Mouse (Mus musculus) lung, embryonic 16.5 days (tissue): ENCODE data around the gene Cdc40. TPM values are rescaled to one million over a fixed set of nuclear protein-coding genes. Genes with fewer than 3 reads are reported as not detected.

ENCODE experiments used
- ATAC-seq: fragments of 200-750 bp; cut with Nextera tagmentation; 2 replicates; pipeline ENCODE4 v1.8.0; 2017; ENCODE audit warnings: low read depth, mild to moderate bottlenecking, moderate library complexity
- H3K27ac ChIP-seq: fragments of 300-500 bp; sonication (generic); 2 replicates; pipeline ENCODE4 v1.5.1; 2014; ENCODE audit warnings: mild to moderate bottlenecking, control low read depth, low read length
- H3K27me3 ChIP-seq: fragments of 300-500 bp; sonication (generic); 2 replicates; pipeline ENCODE4 v1.6.1; 2014; ENCODE audit warnings: low read depth, low read length, mixed read lengths; ENCODE audit not compliant: control insufficient read depth, insufficient read depth
- H3K36me3 ChIP-seq: fragments of 300-500 bp; sonication (generic); 2 replicates; pipeline ENCODE4 v1.6.1; 2014; ENCODE audit warnings: low read length; ENCODE audit not compliant: control insufficient read depth, insufficient read depth
- H3K4me1 ChIP-seq: fragments of 300-500 bp; sonication (generic); replicated peaks from 2 replicates; pipeline ENCODE4 v1.6.1; 2014; ENCODE audit warnings: low read length, mixed read lengths; ENCODE audit not compliant: control insufficient read depth, insufficient read depth
- H3K4me2 ChIP-seq: fragments of 300-500 bp; sonication (generic); 2 replicates; pipeline ENCODE4 v1.6.1; 2014; ENCODE audit warnings: low read depth, low read length, control low read depth
- H3K4me3 ChIP-seq: fragments of 300-500 bp; sonication (generic); 2 replicates; pipeline ENCODE4 v1.5.1; 2014; ENCODE audit warnings: mild to moderate bottlenecking, low read length, control low read depth
- H3K9ac ChIP-seq: fragments of 300-500 bp; sonication (generic); 2 replicates; pipeline ENCODE4 v1.6.1; 2014; ENCODE audit warnings: low read length, control low read depth
- H3K9me3 ChIP-seq: fragments of 300-500 bp; sonication (generic); 2 replicates; pipeline ENCODE4 v1.6.1; 2016; ENCODE audit warnings: low read length; ENCODE audit not compliant: control insufficient read depth
- WGBS: fragments of 180-500 bp; shearing (Covaris S2); extraction: QIAGEN DNeasy Blood & Tissue Kit; methylation state at CpG from one replicate; pipeline ENCODE4 v1.1.7; 2014; 5-methylcytosine and 5-hydroxymethylcytosine counted together
- polyA plus RNA-seq: library from polyadenylated mRNA; unstranded; fragments of >200 nt; fragmentation: Nextera tagmentation; extraction: Ambion mirVana; gene quantifications from 2 replicates; pipeline ENCODE4 v1.2.1, GENCODE M21; 2015

The Cdc40 gene
- 32.8 and 33.6 TPM in 2 replicates for polyA plus RNA-seq

GRCm38 (mm10) chr10:40882831-40883643 is at the start of gene Cdc40, which contains the start of gene Wasf1:
TSS of gene Cdc40 (minus strand) at chr10:40883311.
TSS of gene Wasf1 (plus strand) at chr10:40883475.
- 0 out of 2 replicates have a peak, but pooled peaks cover 2% of the 10 kb centered on the region for H3K36me3 ChIP-seq
- H3K9ac ChIP-seq = peak within 1 kb of the TSS; percentile 92
- peak; percentile 98 for ATAC-seq
- H3K4me2 ChIP-seq = peak within 1 kb of the TSS; percentile 98
- H3K9me3 ChIP-seq = no peaks in the 10 kb centered on the region
- H3K27me3 ChIP-seq = no peaks in the 10 kb centered on the region
- H3K4me3 ChIP-seq = peak within 1 kb of the TSS; percentile 90
- under 1% methylated on average over 44 of the region's 44 CpGs for WGBS
- H3K27ac ChIP-seq = peak within 1 kb of the TSS; percentile 85
- H3K4me1 ChIP-seq = peaks cover 7% of the 10 kb centered on the region

- no peak for ATAC-seq
- no peaks in the 10 kb centered on the region for H3K36me3 ChIP-seq
- no peak overlapping the region for H3K4me3 ChIP-seq
- 85% methylated on average over 6 of the region's 6 CpGs for WGBS
- no peaks in the 10 kb centered on the region for H3K4me1 ChIP-seq
- H3K4me2 ChIP-seq = no peak overlapping the region
- no peak overlapping the region for H3K27ac ChIP-seq
- no peaks in the 10 kb centered on the region for H3K9me3 ChIP-seq
- H3K9ac ChIP-seq = no peak overlapping the region
- no peaks in the 10 kb centered on the region for H3K27me3 ChIP-seq
Measured at GRCm38 (mm10) chr10:40919464-40919863, 36.4 kb upstream of the Cdc40 start.

- Histone ChIP-seq H3K27ac (no peak overlapping the region), H3K4me1 (no peaks in the 10 kb centered on the region), H3K36me3 (no peaks in the 10 kb centered on the region), H3K4me2 (no peak overlapping the region), H3K4me3 (no peak overlapping the region), H3K27me3 (no peaks in the 10 kb centered on the region), H3K9ac (no peak overlapping the region), H3K9me3 (no peaks in the 10 kb centered on the region)
- WGBS = 79% methylated on average over 8 of the region's 8 CpGs
- ATAC-seq = no peak
Measured at GRCm38 (mm10) chr10:40918669-40919440, 35.7 kb upstream of the Cdc40 start.

GRCm38 (mm10) chr10:40915240-40915639 is 32.1 kb upstream of the Cdc40 start:
- H3K4me1 ChIP-seq = no peaks in the 10 kb centered on the region
- H3K4me2 ChIP-seq = no peak overlapping the region
- 56% methylated on average over 2 of the region's 2 CpGs for WGBS
- H3K9ac ChIP-seq = no peak overlapping the region
- H3K36me3 ChIP-seq = no peaks in the 10 kb centered on the region
- H3K9me3 ChIP-seq = no peaks in the 10 kb centered on the region
- H3K27me3 ChIP-seq = no peaks in the 10 kb centered on the region
- H3K4me3 ChIP-seq = no peak overlapping the region
- no peak for ATAC-seq
- no peak overlapping the region for H3K27ac ChIP-seq

- H3K9ac ChIP-seq = no peak overlapping the region
- H3K4me2 ChIP-seq = no peak overlapping the region
- H3K27me3 ChIP-seq = no peaks in the 10 kb centered on the region
- ATAC-seq = no peak
- H3K27ac ChIP-seq = no peak overlapping the region
- H3K4me1 ChIP-seq = no peaks in the 10 kb centered on the region
- WGBS = 48% methylated on average over 2 of the region's 2 CpGs
- H3K36me3 ChIP-seq = no peaks in the 10 kb centered on the region
- no peaks in the 10 kb centered on the region for H3K9me3 ChIP-seq
- no peak overlapping the region for H3K4me3 ChIP-seq
Measured at GRCm38 (mm10) chr10:40910811-40911210, 27.7 kb upstream of the Cdc40 start.

DNA sequence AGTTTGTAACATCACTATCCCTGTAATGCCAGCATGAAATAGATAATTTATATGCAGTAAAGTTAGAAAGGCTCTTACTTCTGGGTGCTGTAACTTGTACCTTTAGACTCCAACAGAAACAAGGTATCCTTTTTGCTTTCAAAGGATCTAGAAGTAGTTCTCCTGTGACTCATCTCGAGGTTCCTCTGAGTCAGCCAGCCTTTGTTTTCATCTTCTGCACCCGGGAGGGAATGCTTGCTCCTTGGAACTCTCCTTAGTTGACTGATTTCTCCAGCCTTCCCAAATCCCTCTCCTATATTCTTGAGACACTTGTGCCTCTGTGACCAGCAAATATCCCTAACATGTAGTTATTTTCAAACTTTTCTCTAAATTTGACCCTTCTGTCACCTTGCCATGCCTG is 25.5 kb upstream of the Cdc40 start:
- ATAC-seq = no peak
- Histone ChIP-seq H3K9ac (no peak overlapping the region), H3K9me3 (no peaks in the 10 kb centered on the region), H3K27ac (no peak overlapping the region), H3K4me1 (no peaks in the 10 kb centered on the region), H3K36me3 (no peaks in the 10 kb centered on the region), H3K4me2 (no peak overlapping the region), H3K4me3 (no peak overlapping the region), H3K27me3 (no peaks in the 10 kb centered on the region)
- 43% methylated on average over 2 of the region's 2 CpGs for WGBS

DNA sequence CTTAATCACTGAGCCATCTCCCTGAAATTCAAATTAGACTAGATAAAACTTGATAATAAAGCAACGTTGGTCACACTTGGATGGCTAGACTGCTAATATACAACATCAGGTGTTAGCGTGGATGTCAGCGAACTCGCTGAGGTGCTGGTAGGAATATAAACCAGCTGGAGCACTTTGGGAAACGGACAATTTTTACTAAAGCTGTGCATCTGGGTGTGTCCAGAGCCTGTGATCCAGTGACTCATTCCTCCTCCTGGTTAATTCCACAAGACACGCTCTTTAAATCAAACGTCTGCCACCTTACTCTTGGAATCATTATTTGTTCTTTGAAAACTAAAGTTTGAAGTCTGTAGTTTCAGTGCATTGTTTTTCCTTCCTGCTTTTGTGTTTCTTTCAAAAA is 23.7 kb upstream of the Cdc40 start:
- H3K9me3 ChIP-seq = no peaks in the 10 kb centered on the region
- 77% methylated on average over 7 of the region's 7 CpGs for WGBS
- no peak overlapping the region for H3K4me3 ChIP-seq
- no peak overlapping the region for H3K4me2 ChIP-seq
- H3K9ac ChIP-seq = no peak overlapping the region
- no peaks in the 10 kb centered on the region for H3K36me3 ChIP-seq
- no peaks in the 10 kb centered on the region for H3K27me3 ChIP-seq
- no peak overlapping the region for H3K27ac ChIP-seq
- H3K4me1 ChIP-seq = no peaks in the 10 kb centered on the region
- no peak for ATAC-seq

- Histone ChIP-seq H3K4me1 (no peaks in the 10 kb centered on the region), H3K4me3 (no peak overlapping the region), H3K27me3 (no peaks in the 10 kb centered on the region), H3K36me3 (no peaks in the 10 kb centered on the region), H3K9ac (no peak overlapping the region), H3K27ac (no peak overlapping the region), H3K9me3 (no peaks in the 10 kb centered on the region), H3K4me2 (no peak overlapping the region)
- ATAC-seq = no peak
- 86% methylated on average over 1 of the region's 1 CpGs for WGBS
Measured at GRCm38 (mm10) chr10:40906131-40906530, 23.0 kb upstream of the Cdc40 start.

GRCm38 (mm10) chr10:40901786-40902185 is 18.7 kb upstream of the Cdc40 start:
- no peak overlapping the region for H3K27ac ChIP-seq
- H3K9me3 ChIP-seq = no peaks in the 10 kb centered on the region
- H3K4me3 ChIP-seq = no peak overlapping the region
- H3K9ac ChIP-seq = no peak overlapping the region
- H3K36me3 ChIP-seq = no peaks in the 10 kb centered on the region
- no peaks in the 10 kb centered on the region for H3K27me3 ChIP-seq
- H3K4me1 ChIP-seq = no peaks in the 10 kb centered on the region
- no peak for ATAC-seq
- WGBS = 63% methylated on average over 4 of the region's 4 CpGs
- no peak overlapping the region for H3K4me2 ChIP-seq
